Mouse (Mus musculus): ENCODE data around the gene Ddx31.

GRCm38 (mm10) chr2:28943666-28944516 is 103.7 kb downstream of the Ddx31 start:
- TF ChIP-seq CTCF (IDR thresholded peaks at IDR 0.05; ENCODE audit: insufficient read depth, low read depth, low read length): no peak
- no peak for TF ChIP-seq POLR2A (IDR thresholded peaks at IDR 0.05; ENCODE audit: insufficient read depth, low read depth, low read length)
